Mouse (Mus musculus): ENCODE results near the gene Gm28035.

GRCm38 (mm10) chr2:30215493-30215892 is 24.9 kb upstream of the Gm28035 start:
- TF ChIP-seq CTCF (IDR thresholded peaks at IDR 0.05; ENCODE audit: low read depth, low read length) (no peak), POLR2A (IDR thresholded peaks at IDR 0.05; ENCODE audit: insufficient read depth, low read length) (no peak)
